Mouse (Mus musculus): ENCODE results near the gene Crot. TPM values are rescaled to one million over a fixed set of nuclear protein-coding genes. Genes with fewer than 3 reads are reported as not detected.
"Not testable (repeated sequence)": the region's sequence is repeated elsewhere in the genome, so short reads cannot be mapped to it uniquely, and the experiment has no call there.

The Crot gene
- 10 to 100 TPM; 69.6 to 70.4 TPM for polyA plus RNA-seq (2017; shearing (Covaris generic))

GRCm38 (mm10) chr5:8996686-8997512, at the start of gene Crot:
Crot (minus strand) TSS chr5:8997324.
- ATAC-seq, result peak; percentile 78

DNA sequence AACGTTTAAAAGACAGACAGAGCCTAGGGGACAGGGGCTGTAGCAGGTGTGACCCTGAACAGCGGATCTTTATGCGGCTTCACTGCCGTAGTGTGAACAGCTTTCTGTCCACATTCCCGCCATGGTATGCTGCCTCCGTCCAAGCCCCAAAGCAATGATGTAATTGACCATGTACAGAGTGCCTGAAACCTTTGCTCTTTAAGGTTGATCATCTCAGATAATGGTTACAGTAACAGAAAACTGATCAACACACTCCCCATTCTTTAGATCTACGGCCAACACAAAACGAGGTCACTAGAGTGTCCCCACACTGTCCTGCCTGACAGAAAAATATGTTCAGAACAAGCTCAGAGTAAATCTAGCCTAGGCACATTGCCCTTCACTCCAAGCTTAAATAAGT, 48.8 kb upstream of the Crot start:
- ATAC-seq, result no peak

GRCm38 (mm10) chr5:9044821-9045220, 47.7 kb upstream of the Crot start:
- no peak for ATAC-seq

GRCm38 (mm10) chr5:9043582-9044267, 46.6 kb upstream of the Crot start:
- ATAC-seq, result no peak

- ATAC-seq, result no peak
Measured at GRCm38 (mm10) chr5:9042721-9043416, 45.7 kb upstream of the Crot start.

DNA sequence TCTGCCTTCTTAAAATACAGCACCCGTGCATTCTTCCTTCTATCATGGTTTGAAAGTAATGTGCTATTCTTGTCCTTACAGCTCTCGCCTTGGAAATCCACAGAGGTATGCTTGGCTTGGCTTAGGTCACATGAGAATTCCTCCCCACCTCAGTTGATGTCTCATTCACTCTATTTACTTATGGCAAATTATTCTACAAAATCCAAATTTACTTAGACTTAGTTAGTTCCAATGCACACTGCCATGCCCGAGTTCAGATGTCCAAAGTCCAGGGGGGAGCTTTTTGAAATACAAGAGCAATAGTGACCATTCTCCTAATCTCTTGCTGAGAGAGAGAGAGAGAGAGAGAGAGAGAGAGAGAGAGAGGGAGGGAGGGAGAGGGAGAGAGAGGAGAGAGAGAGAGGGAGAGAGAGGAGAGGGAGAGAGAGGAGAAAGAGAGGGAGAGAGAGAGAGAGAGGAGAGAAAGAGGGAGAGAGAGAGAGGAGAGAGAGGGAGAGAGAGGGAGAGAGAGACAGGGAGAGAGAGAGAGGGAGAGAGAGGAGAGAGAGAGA, 43.6 kb upstream of the Crot start:
- no peak for ATAC-seq

DNA sequence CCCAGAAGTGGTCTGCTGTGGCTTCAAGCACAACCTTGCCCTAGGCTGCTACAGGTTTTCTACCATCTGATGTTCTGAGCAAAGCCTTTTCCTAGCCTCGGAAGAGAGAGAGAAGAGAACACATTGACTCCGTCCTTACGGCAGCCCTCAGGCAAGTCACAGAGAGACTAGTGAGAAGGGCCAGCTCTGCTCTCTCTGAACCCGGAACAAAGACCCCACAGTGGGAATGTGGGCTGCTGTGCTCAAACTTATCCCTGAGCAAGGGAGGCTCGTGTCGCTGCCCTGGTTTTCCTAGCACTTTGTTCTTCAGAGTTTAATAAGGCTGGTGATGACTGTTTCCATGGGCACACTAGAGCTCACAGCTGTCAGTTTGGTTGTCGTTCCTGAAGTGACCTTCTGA, 42.9 kb upstream of the Crot start:
- ATAC-seq, result no peak

GRCm38 (mm10) chr5:9037292-9037691, 40.2 kb upstream of the Crot start:
- no peak for ATAC-seq

DNA sequence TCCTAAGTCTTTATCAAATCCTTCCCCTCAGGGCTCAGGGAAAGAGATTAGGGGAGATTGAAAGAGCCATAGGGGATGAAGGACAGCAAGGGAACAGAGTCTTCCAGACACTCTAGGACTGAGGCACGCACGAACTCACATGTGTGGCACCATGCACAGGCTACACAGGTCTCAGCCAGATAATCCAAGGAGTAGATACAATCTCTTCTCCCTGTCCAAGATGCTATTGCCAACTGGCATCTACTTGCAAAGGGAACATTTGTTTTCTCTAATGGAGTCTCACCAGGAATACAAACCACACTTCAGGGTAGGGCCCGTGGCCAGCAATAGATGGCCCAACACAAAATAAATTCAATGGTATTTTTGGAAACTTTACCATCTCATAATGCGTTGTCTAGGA, 38.3 kb upstream of the Crot start:
- no peak for ATAC-seq

GRCm38 (mm10) chr5:9034535-9034934, 37.4 kb upstream of the Crot start:
- no peak for ATAC-seq

GRCm38 (mm10) chr5:9033843-9034242, 36.7 kb upstream of the Crot start:
- no peak for ATAC-seq

- no peak for ATAC-seq
Measured at GRCm38 (mm10) chr5:9032641-9033040, 35.5 kb upstream of the Crot start.

DNA sequence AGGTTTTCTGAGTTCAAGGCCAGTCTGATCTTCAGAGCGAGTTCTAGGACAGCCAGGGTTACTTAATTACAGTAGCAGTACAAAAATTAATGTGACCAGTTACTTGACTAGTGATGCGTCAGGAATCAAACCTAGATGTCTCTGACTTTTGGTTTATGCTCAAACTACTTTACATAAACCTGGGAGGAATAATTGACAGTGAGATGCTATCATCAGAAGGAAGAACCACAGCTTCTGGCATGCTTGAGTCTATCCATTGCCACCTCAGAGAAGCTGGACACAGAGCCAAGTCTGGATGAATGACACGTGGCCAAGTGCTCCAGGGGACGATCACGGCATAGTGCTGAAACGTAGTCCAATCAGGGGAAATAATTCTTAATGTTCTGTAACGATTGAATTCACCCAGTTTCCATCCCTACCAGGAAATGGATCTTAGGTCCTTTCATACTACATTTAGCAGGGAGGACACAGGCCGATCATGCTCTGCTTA, 35.0 kb upstream of the Crot start:
- ATAC-seq, result no peak

DNA sequence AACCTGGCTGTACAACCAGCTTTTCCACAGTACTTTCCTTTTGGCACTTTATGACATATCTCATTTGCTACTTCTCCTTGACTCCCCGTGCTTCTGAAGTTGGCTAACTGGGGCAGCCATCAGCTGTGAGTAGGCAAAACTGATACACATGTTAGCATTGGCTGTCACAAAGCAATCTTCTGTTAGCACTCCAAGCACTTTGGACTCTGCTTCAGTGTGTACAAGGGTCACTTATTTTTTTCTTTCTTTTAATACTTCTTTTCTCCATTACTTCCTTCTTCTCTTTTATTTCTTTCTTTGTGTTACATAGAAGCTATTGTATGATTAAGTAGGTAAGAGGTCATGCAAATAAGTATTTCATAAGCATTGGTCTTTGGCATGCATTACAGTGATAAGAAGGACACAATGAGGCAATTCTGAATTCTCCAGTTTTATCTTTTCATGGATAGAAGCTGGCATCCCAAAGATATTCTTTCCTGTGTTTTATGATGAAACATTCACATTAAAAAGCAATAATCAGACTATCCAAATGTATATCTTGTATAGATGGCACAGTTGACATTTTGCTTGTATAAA, 31.2 kb upstream of the Crot start:
- ATAC-seq, result no peak

GRCm38 (mm10) chr5:9015352-9015751, 18.2 kb upstream of the Crot start:
- ATAC-seq, result peak; percentile 78

- peak; percentile 70 for ATAC-seq
Measured at GRCm38 (mm10) chr5:9014774-9015173, 17.6 kb upstream of the Crot start.

DNA sequence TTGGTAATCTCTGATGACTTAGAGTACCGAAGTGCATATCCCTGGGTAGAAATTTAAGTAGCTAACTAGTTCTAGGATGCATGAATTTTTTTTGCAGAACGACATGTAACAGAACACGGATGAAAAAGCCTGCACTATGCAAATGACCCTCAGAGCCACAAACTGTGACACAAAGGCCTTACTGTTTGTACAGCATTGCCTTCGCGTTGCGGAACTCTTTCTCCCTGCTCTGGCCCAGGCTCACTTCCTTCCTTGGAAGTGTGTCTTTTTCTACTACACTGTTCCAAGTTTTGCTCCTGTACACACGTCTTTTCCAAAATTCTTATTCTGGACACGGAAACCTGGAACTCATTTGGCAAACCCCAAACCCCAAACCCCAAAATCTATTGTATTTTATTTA, 14.2 kb upstream of the Crot start:
- ATAC-seq, result no peak

DNA sequence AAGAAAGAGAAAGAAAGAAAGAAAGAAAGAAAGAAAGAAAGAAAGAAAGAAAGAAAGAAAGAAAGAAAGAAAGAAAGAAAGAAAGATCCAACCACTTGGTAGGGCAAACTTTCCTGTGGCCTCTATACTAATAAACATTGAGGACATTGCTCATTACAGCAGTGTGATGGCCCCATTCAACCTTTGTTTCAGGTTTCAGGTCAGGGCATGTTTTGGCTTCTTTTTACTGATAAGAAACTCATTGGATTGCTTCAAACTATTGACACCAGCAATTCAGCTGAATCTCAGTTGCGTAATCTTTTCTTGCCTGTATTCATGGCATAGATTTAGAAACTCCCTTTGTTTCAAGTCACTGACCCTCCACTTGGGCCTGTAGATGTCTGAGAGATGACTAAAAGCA, 13.0 kb upstream of the Crot start:
- no peak for ATAC-seq

DNA sequence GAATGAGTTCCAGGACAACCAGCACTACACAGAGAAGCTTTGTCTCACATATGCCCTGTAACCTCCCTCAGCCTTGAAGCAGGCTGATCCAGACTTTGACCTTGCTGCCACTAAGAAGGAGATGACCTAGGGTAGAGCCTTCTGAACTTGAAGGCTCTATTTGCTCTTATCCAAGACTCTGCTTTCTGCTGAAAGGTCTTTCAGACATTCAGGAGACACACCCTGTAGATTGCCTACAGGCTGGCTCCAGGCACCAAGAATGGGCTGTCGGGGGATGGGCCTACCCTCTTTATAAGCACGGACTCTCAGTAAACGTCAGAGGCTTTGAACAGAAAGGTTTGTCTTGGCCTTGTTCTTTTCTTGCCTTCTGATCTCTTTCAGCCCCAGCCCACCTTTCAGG, 9.5 kb upstream of the Crot start:
- not testable (repeated sequence) for ATAC-seq

DNA sequence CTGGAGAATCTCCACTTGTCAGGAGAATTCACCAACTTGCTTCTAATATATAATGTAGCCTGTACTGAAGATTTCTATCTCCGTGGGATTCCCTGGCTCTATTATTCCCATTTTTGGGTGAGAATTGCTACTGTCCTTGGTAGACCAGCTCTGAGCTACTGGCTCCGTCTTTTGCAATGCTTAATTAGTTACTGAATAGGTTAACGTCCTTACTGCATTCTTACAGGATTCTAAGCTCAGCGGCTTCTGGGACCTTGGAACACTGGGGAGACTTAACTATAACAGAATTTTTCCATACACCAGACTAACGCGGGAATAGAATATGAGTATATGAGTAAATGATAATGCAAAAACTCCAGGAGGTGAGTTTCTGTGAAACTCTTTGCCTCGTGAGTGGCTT, 2.9 kb upstream of the Crot start:
- ATAC-seq, result not testable (repeated sequence)

DNA sequence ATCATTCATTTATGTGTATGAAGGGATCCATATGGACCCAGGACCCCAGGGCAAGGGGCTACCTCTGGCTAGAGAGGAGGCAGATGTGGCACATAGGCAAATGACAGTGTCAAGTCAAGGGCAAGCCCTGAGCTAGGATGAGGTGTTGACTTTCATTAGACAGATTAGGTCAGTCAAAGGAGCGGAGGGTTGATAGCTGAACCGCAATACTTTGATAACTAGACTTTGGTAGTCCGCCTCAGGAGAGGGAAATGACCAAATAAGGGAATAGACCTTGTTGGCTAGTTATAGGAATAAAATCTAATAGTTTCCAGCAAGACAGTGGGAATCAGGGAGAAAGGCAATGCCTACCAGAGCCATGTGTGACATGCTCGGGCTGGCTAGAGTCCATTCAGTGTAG, 2.0 kb upstream of the Crot start:
- ATAC-seq, result no peak

DNA sequence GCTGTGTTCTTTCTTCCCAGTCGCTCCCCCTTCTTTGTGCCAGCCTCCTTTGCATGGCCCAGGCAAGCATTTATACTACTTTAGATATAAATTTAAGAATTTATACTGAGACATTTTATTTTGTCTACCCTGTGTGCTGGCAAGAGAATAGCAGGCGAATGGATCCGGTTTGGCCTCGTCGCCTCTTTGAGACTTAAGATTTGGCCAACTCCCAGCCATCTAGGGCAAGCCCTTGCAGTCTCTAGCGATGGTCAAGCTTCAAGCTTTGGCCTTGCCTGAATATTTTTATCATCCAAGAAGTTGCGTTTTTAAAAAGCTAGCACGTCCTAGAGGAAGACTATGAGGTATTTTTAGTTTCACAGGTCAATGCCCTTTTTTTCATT, 380 bp upstream of the Crot start:
- ATAC-seq, result no peak
